Mouse (Mus musculus): ENCODE data around the gene Tmcc3. TPM values are rescaled to one million over a fixed set of nuclear protein-coding genes. Genes with fewer than 3 reads are reported as not detected.
A peak's percentile ranks its signal among the peaks of the same experiment; 100 is the strongest.
"Not testable (repeated sequence)": the region's sequence is repeated elsewhere in the genome, so short reads cannot be mapped to it uniquely, and the experiment has no call there.

The Tmcc3 gene
- polyA plus RNA-seq, 1 experiment from 2014 or later = 17.4 TPM

- H3K4me2 ChIP-seq (ENCODE audit: low read depth, low read length) = no peak overlapping the region
- no peak for DNase-seq (ENCODE audit: low spot score)
- no peaks in the 10 kb centered on the region for H3K4me1 ChIP-seq (ENCODE audit: control insufficient read depth, insufficient read depth, low read length)
- no peak overlapping the region for H3K4me3 ChIP-seq (ENCODE audit: low read depth, low read length)
- H3K36me3 ChIP-seq (ENCODE audit: control insufficient read depth, insufficient read depth, low read length) = no peaks in the 10 kb centered on the region
- no peak overlapping the region for H3K27ac ChIP-seq (replicated peaks; ENCODE audit: low read depth, low read length)
- 41% methylated on average over 8 of the region's 8 CpGs for WGBS
- H3K9ac ChIP-seq (ENCODE audit: low read depth, low read length) = no peak overlapping the region
- no peaks in the 10 kb centered on the region for H3K27me3 ChIP-seq (replicated peaks; ENCODE audit: control insufficient read depth, insufficient read depth, low read length)
- no peaks in the 10 kb centered on the region for H3K9me3 ChIP-seq (ENCODE audit: control insufficient read depth, low read length)
- ATAC-seq (ENCODE audit: low read depth) = no peak
Observed at GRCm38 (mm10) chr10:94585819-94586218, 274.1 kb downstream of the Tmcc3 start.

- no peak overlapping the region for H3K9ac ChIP-seq (ENCODE audit: low read depth, low read length)
- no peak for ATAC-seq (ENCODE audit: low read depth)
- no peak overlapping the region for H3K4me3 ChIP-seq (ENCODE audit: low read depth, low read length)
- no peaks in the 10 kb centered on the region for H3K27me3 ChIP-seq (replicated peaks; ENCODE audit: control insufficient read depth, insufficient read depth, low read length)
- WGBS = 82% methylated on average over 5 of the region's 5 CpGs
- H3K4me1 ChIP-seq (ENCODE audit: control insufficient read depth, insufficient read depth, low read length) = no peaks in the 10 kb centered on the region
- no peak overlapping the region for H3K4me2 ChIP-seq (ENCODE audit: low read depth, low read length)
- H3K27ac ChIP-seq (replicated peaks; ENCODE audit: low read depth, low read length) = no peak overlapping the region
- DNase-seq (ENCODE audit: low spot score) = no peak
- H3K36me3 ChIP-seq (ENCODE audit: control insufficient read depth, insufficient read depth, low read length) = no peaks in the 10 kb centered on the region
- no peaks in the 10 kb centered on the region for H3K9me3 ChIP-seq (ENCODE audit: control insufficient read depth, low read length)
Observed at GRCm38 (mm10) chr10:94588976-94589375, 277.2 kb downstream of the Tmcc3 start.

GRCm38 (mm10) chr10:94595705-94596104, 284.0 kb downstream of the Tmcc3 start:
- WGBS = 67% methylated on average over 9 of the region's 9 CpGs
- Histone ChIP-seq H3K4me2 (ENCODE audit: low read depth, low read length) (no peak overlapping the region), H3K4me1 (ENCODE audit: control insufficient read depth, insufficient read depth, low read length) (no peaks in the 10 kb centered on the region), H3K27me3 (replicated peaks; ENCODE audit: control insufficient read depth, insufficient read depth, low read length) (no peaks in the 10 kb centered on the region), H3K27ac (replicated peaks; ENCODE audit: low read depth, low read length) (no peak overlapping the region), H3K36me3 (ENCODE audit: control insufficient read depth, insufficient read depth, low read length) (no peaks in the 10 kb centered on the region), H3K9me3 (ENCODE audit: control insufficient read depth, low read length) (no peaks in the 10 kb centered on the region), H3K4me3 (ENCODE audit: low read depth, low read length) (no peak overlapping the region), H3K9ac (ENCODE audit: low read depth, low read length) (no peak overlapping the region)
- ATAC-seq (ENCODE audit: low read depth) = peak; percentile 62; the same call in 1 of the 2 replicates
- DNase-seq (ENCODE audit: low spot score) = peak; percentile 45

GRCm38 (mm10) chr10:94599846-94600245, 288.1 kb downstream of the Tmcc3 start:
- not testable (repeated sequence) for H3K9me3 ChIP-seq (ENCODE audit: control insufficient read depth, low read length); H3K36me3 ChIP-seq (ENCODE audit: control insufficient read depth, insufficient read depth, low read length); H3K4me1 ChIP-seq (ENCODE audit: control insufficient read depth, insufficient read depth, low read length); H3K4me2 ChIP-seq (ENCODE audit: low read depth, low read length); DNase-seq (ENCODE audit: low spot score); H3K27ac ChIP-seq (replicated peaks; ENCODE audit: low read depth, low read length); H3K27me3 ChIP-seq (replicated peaks; ENCODE audit: control insufficient read depth, insufficient read depth, low read length); H3K4me3 ChIP-seq (ENCODE audit: low read depth, low read length); H3K9ac ChIP-seq (ENCODE audit: low read depth, low read length); ATAC-seq (ENCODE audit: low read depth)
- WGBS = 79% methylated on average over 1 of the region's 2 CpGs

- no peaks in the 10 kb centered on the region for H3K36me3 ChIP-seq (ENCODE audit: control insufficient read depth, insufficient read depth, low read length)
- no peak for ATAC-seq (ENCODE audit: low read depth)
- no peak overlapping the region for H3K4me3 ChIP-seq (ENCODE audit: low read depth, low read length)
- H3K9ac ChIP-seq (ENCODE audit: low read depth, low read length) = no peak overlapping the region
- no peak overlapping the region for H3K27ac ChIP-seq (replicated peaks; ENCODE audit: low read depth, low read length)
- no peaks in the 10 kb centered on the region for H3K4me1 ChIP-seq (ENCODE audit: control insufficient read depth, insufficient read depth, low read length)
- 81% methylated on average over 6 of the region's 6 CpGs for WGBS
- no peak overlapping the region for H3K4me2 ChIP-seq (ENCODE audit: low read depth, low read length)
- H3K9me3 ChIP-seq (ENCODE audit: control insufficient read depth, low read length) = no peaks in the 10 kb centered on the region
- DNase-seq (ENCODE audit: low spot score) = no peak
- no peaks in the 10 kb centered on the region for H3K27me3 ChIP-seq (replicated peaks; ENCODE audit: control insufficient read depth, insufficient read depth, low read length)
Observed at GRCm38 (mm10) chr10:94601034-94601433, 289.3 kb downstream of the Tmcc3 start.

- no peak overlapping the region for H3K9ac ChIP-seq (ENCODE audit: low read depth, low read length)
- H3K27ac ChIP-seq (replicated peaks; ENCODE audit: low read depth, low read length) = no peak overlapping the region
- no peak for ATAC-seq (ENCODE audit: low read depth)
- DNase-seq (ENCODE audit: low spot score) = no peak
- no peaks in the 10 kb centered on the region for H3K36me3 ChIP-seq (ENCODE audit: control insufficient read depth, insufficient read depth, low read length)
- H3K4me3 ChIP-seq (ENCODE audit: low read depth, low read length) = no peak overlapping the region
- H3K27me3 ChIP-seq (replicated peaks; ENCODE audit: control insufficient read depth, insufficient read depth, low read length) = no peaks in the 10 kb centered on the region
- H3K4me2 ChIP-seq (ENCODE audit: low read depth, low read length) = no peak overlapping the region
- WGBS = 91% methylated on average over 4 of the region's 4 CpGs
- no peaks in the 10 kb centered on the region for H3K4me1 ChIP-seq (ENCODE audit: control insufficient read depth, insufficient read depth, low read length)
- H3K9me3 ChIP-seq (ENCODE audit: control insufficient read depth, low read length) = no peaks in the 10 kb centered on the region
Observed at GRCm38 (mm10) chr10:94605491-94605890, 293.7 kb downstream of the Tmcc3 start.

GRCm38 (mm10) chr10:94609309-94609777, 297.6 kb downstream of the Tmcc3 start:
- H3K4me2 ChIP-seq (ENCODE audit: low read depth, low read length) = no peak overlapping the region
- ATAC-seq (ENCODE audit: low read depth) (peak; percentile 74; the same call in 1 of the 2 replicates), DNase-seq (ENCODE audit: low spot score) (peak; percentile 84)
- H3K36me3 ChIP-seq (ENCODE audit: control insufficient read depth, insufficient read depth, low read length) = no peaks in the 10 kb centered on the region
- H3K27me3 ChIP-seq (replicated peaks; ENCODE audit: control insufficient read depth, insufficient read depth, low read length) = no peaks in the 10 kb centered on the region
- H3K9ac ChIP-seq (ENCODE audit: low read depth, low read length) = no peak overlapping the region
- no peaks in the 10 kb centered on the region for H3K9me3 ChIP-seq (ENCODE audit: control insufficient read depth, low read length)
- no peak overlapping the region for H3K4me3 ChIP-seq (ENCODE audit: low read depth, low read length)
- H3K4me1 ChIP-seq (ENCODE audit: control insufficient read depth, insufficient read depth, low read length) = no peaks in the 10 kb centered on the region
- no peak overlapping the region for H3K27ac ChIP-seq (replicated peaks; ENCODE audit: low read depth, low read length)
- 36% methylated on average over 3 of the region's 5 CpGs for WGBS

- no peak for ATAC-seq (ENCODE audit: low read depth)
- DNase-seq (ENCODE audit: low spot score) = no peak
- Histone ChIP-seq H3K4me2 (ENCODE audit: low read depth, low read length) (no peak overlapping the region), H3K36me3 (ENCODE audit: control insufficient read depth, insufficient read depth, low read length) (no peaks in the 10 kb centered on the region), H3K9me3 (ENCODE audit: control insufficient read depth, low read length) (no peaks in the 10 kb centered on the region), H3K27ac (replicated peaks; ENCODE audit: low read depth, low read length) (no peak overlapping the region), H3K4me3 (ENCODE audit: low read depth, low read length) (no peak overlapping the region), H3K27me3 (replicated peaks; ENCODE audit: control insufficient read depth, insufficient read depth, low read length) (no peaks in the 10 kb centered on the region), H3K9ac (ENCODE audit: low read depth, low read length) (no peak overlapping the region), H3K4me1 (ENCODE audit: control insufficient read depth, insufficient read depth, low read length) (no peaks in the 10 kb centered on the region)
- 61% methylated on average over 13 of the region's 13 CpGs for WGBS
Observed at GRCm38 (mm10) chr10:94611228-94611968, 299.6 kb downstream of the Tmcc3 start.

- 87% methylated on average over 4 of the region's 4 CpGs for WGBS
- H3K4me2 ChIP-seq (ENCODE audit: low read depth, low read length) = no peak overlapping the region
- H3K9me3 ChIP-seq (ENCODE audit: control insufficient read depth, low read length) = no peaks in the 10 kb centered on the region
- no peaks in the 10 kb centered on the region for H3K36me3 ChIP-seq (ENCODE audit: control insufficient read depth, insufficient read depth, low read length)
- ATAC-seq (ENCODE audit: low read depth) = no peak
- H3K27ac ChIP-seq (replicated peaks; ENCODE audit: low read depth, low read length) = no peak overlapping the region
- no peaks in the 10 kb centered on the region for H3K4me1 ChIP-seq (ENCODE audit: control insufficient read depth, insufficient read depth, low read length)
- H3K9ac ChIP-seq (ENCODE audit: low read depth, low read length) = no peak overlapping the region
- DNase-seq (ENCODE audit: low spot score) = no peak
- H3K27me3 ChIP-seq (replicated peaks; ENCODE audit: control insufficient read depth, insufficient read depth, low read length) = no peaks in the 10 kb centered on the region
- H3K4me3 ChIP-seq (ENCODE audit: low read depth, low read length) = no peak overlapping the region
Observed at GRCm38 (mm10) chr10:94611969-94612440, 300.3 kb downstream of the Tmcc3 start.
